Mouse (Mus musculus): Measurements from ENCODE around the gene Mbtps2. TPM values are rescaled to one million over a fixed set of nuclear protein-coding genes. Genes with fewer than 3 reads are reported as not detected.

Gene Mbtps2
- polyA plus RNA-seq, 1 experiment from 2014 or later = 21.2 TPM

DNA sequence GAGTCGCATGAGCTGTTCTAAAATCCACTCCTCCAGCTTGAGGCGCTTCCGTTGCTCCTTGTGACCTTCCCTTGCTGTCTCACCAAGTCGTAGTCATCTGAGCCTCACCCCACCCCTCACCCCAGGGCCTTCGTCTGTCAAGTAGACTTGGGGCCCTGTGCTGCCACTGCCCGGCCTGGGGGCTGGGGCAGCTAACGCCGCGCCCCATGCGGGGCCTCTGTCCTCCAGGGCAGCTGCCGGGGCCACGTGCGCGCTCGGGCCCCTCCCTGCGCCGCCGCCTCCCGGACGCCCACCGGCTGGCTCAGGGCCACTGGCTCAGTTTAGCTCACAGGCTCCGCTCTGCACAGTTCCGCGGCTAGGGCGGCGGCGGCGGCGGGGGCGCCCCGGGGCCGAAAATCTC lies 14.4 kb upstream of the Mbtps2 start:
- Histone ChIP-seq H3K4me3 (ENCODE audit: low read depth, low read length) (no peak overlapping the region), H3K27me3 (replicated peaks; ENCODE audit: control insufficient read depth, insufficient read depth, low read length) (no peaks in the 10 kb centered on the region), H3K4me1 (replicated peaks; ENCODE audit: control insufficient read depth, insufficient read depth, low read length) (no peaks in the 10 kb centered on the region), H3K36me3 (ENCODE audit: control insufficient read depth, insufficient read depth, low read length) (no peaks in the 10 kb centered on the region), H3K9me3 (ENCODE audit: control insufficient read depth, low read length) (no peaks in the 10 kb centered on the region), H3K9ac (ENCODE audit: low read depth, low read length) (no peak overlapping the region), H3K4me2 (peak overlapping the region; percentile 43), H3K27ac (ENCODE audit: low read depth, low read length) (no peak overlapping the region)
- DNase-seq (ENCODE audit: low spot score) = peak; percentile 32
- 21% methylated on average over 32 of the region's 32 CpGs for WGBS
- no peak; the same call in 1 of the 2 replicates for ATAC-seq (replicated peaks; ENCODE audit: low FRiP score)

- Histone ChIP-seq H3K4me3 (ENCODE audit: low read depth, low read length) (no peak overlapping the region), H3K4me2 (no peak overlapping the region), H3K27me3 (replicated peaks; ENCODE audit: control insufficient read depth, insufficient read depth, low read length) (no peaks in the 10 kb centered on the region; the same call in 1 of the 2 replicates), H3K9ac (ENCODE audit: low read depth, low read length) (no peak overlapping the region), H3K9me3 (ENCODE audit: control insufficient read depth, low read length) (no peaks in the 10 kb centered on the region), H3K4me1 (replicated peaks; ENCODE audit: control insufficient read depth, insufficient read depth, low read length) (peaks cover 3% of the 10 kb centered on the region), H3K36me3 (ENCODE audit: control insufficient read depth, insufficient read depth, low read length) (no peaks in the 10 kb centered on the region), H3K27ac (ENCODE audit: low read depth, low read length) (no peak overlapping the region)
- no peak for DNase-seq (ENCODE audit: low spot score)
- ATAC-seq (replicated peaks; ENCODE audit: low FRiP score) = no peak
- WGBS = 24% methylated on average over 3 of the region's 3 CpGs
Measured at GRCm38 (mm10) chrX:157601450-157601849, 2.9 kb upstream of the Mbtps2 start.

GRCm38 (mm10) chrX:157597585-157598185 lies 830 bp downstream of the Mbtps2 start:
- Histone ChIP-seq H3K4me3 (ENCODE audit: low read depth, low read length) (peak overlapping the region; percentile 67), H3K9ac (ENCODE audit: low read depth, low read length) (peak overlapping the region; percentile 78), H3K9me3 (ENCODE audit: control insufficient read depth, low read length) (no peaks in the 10 kb centered on the region), H3K27ac (ENCODE audit: low read depth, low read length) (peak overlapping the region; percentile 77; the same call in 1 of the 2 replicates), H3K4me1 (replicated peaks; ENCODE audit: control insufficient read depth, insufficient read depth, low read length) (peaks cover 5% of the 10 kb centered on the region), H3K4me2 (peak overlapping the region; percentile 61), H3K27me3 (replicated peaks; ENCODE audit: control insufficient read depth, insufficient read depth, low read length) (no peaks in the 10 kb centered on the region; the same call in 1 of the 2 replicates), H3K36me3 (ENCODE audit: control insufficient read depth, insufficient read depth, low read length) (no peaks in the 10 kb centered on the region)
- no peak for ATAC-seq (replicated peaks; ENCODE audit: low FRiP score)
- no peak for DNase-seq (ENCODE audit: low spot score)
- 14% methylated on average over 17 of the region's 17 CpGs for WGBS

DNA sequence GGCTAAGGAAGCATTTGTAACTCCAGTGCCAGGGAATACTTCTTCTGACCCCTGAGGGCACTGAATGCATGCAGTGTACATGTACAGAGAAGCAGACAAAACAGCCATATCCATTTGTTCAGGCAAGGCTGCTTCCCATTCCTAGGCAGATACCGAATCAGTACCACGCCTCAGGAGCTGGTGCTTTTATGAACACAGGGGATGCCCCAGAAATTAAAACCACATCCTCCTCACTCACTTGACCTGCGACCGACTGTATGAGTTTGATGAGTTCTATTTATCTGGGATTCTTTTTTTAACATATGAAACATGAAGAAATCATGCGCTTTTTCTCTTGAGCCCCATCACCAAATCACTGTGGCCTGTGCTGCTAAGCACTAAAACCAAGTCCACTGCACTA lies 1.7 kb downstream of the Mbtps2 start:
- peaks cover 5% of the 10 kb centered on the region for H3K4me1 ChIP-seq (replicated peaks; ENCODE audit: control insufficient read depth, insufficient read depth, low read length)
- DNase-seq (ENCODE audit: low spot score) (no peak), ATAC-seq (replicated peaks; ENCODE audit: low FRiP score) (no peak)
- H3K36me3 ChIP-seq (ENCODE audit: control insufficient read depth, insufficient read depth, low read length) = no peaks in the 10 kb centered on the region
- H3K4me2 ChIP-seq = peak overlapping the region; percentile 61
- H3K4me3 ChIP-seq (ENCODE audit: low read depth, low read length) = peak overlapping the region; percentile 67; the same call in 1 of the 2 replicates
- H3K9ac ChIP-seq (ENCODE audit: low read depth, low read length) = no peak overlapping the region
- 62% methylated on average over 5 of the region's 5 CpGs for WGBS
- no peaks in the 10 kb centered on the region for H3K9me3 ChIP-seq (ENCODE audit: control insufficient read depth, low read length)
- no peak overlapping the region for H3K27ac ChIP-seq (ENCODE audit: low read depth, low read length)
- H3K27me3 ChIP-seq (replicated peaks; ENCODE audit: control insufficient read depth, insufficient read depth, low read length) = no peaks in the 10 kb centered on the region; the same call in 1 of the 2 replicates

DNA sequence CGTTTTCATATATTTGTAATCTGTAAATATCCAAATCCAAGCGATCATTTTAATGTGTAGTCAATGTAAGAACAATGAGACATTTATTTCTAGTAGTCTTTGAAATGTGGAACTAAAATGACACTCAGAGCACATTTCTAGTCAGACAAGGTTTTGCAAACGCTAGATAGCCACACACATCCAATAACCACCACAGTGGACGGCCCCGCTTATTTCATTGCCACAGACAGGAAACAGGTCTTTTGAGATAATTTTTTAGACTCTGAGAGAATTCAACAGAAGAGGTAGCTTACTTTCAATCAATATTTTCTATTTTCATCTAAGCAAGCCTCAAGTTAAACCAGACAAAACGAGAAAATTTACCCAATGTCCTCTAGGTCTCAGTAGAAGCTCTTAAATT lies 2.6 kb downstream of the Mbtps2 start:
- Histone ChIP-seq H3K4me3 (ENCODE audit: low read depth, low read length) (no peak overlapping the region), H3K4me1 (replicated peaks; ENCODE audit: control insufficient read depth, insufficient read depth, low read length) (peaks cover 5% of the 10 kb centered on the region)
- 39% methylated on average over 6 of the region's 6 CpGs for WGBS

DNA sequence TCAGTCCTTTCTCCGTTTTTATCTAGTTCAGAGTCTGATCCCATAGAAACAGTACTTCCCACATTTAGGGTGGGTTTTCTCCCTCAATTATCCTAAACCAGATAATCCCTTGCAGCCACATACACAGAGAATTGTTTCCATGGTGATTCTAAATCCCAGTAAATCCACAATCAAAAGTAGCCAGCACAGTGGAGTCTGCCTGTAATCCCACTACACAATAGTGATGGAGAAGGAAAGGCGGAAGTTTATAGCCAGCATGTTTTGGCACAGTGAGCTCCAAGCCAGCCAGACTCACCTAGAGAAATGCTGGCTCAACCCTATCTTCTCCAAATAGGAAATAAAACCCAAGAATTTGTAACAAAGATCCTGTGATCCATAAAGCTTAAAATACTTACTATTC lies 3.9 kb downstream of the Mbtps2 start:
- Histone ChIP-seq H3K27ac (ENCODE audit: low read depth, low read length) (no peak overlapping the region), H3K4me1 (replicated peaks; ENCODE audit: control insufficient read depth, insufficient read depth, low read length) (peaks cover 5% of the 10 kb centered on the region), H3K9me3 (ENCODE audit: control insufficient read depth, low read length) (no peaks in the 10 kb centered on the region), H3K9ac (ENCODE audit: low read depth, low read length) (no peak overlapping the region), H3K36me3 (ENCODE audit: control insufficient read depth, insufficient read depth, low read length) (no peaks in the 10 kb centered on the region), H3K4me3 (ENCODE audit: low read depth, low read length) (no peak overlapping the region), H3K4me2 (no peak overlapping the region), H3K27me3 (replicated peaks; ENCODE audit: control insufficient read depth, insufficient read depth, low read length) (no peaks in the 10 kb centered on the region; the same call in 1 of the 2 replicates)
- ATAC-seq (replicated peaks; ENCODE audit: low FRiP score) (no peak), DNase-seq (ENCODE audit: low spot score) (no peak)
- WGBS = 78% methylated on average over 2 of the region's 2 CpGs

More for the DNA sequence above, 2.6 kb downstream of the Mbtps2 start:
- Histone ChIP-seq H3K27ac (ENCODE audit: low read depth, low read length) (no peak overlapping the region), H3K9ac (ENCODE audit: low read depth, low read length) (no peak overlapping the region), H3K36me3 (ENCODE audit: control insufficient read depth, insufficient read depth, low read length) (no peaks in the 10 kb centered on the region), H3K27me3 (replicated peaks; ENCODE audit: control insufficient read depth, insufficient read depth, low read length) (no peaks in the 10 kb centered on the region; the same call in 1 of the 2 replicates), H3K4me2 (peak overlapping the region; percentile 61; the same call in 1 of the 2 replicates), H3K9me3 (ENCODE audit: control insufficient read depth, low read length) (no peaks in the 10 kb centered on the region)
- DNase-seq (ENCODE audit: low spot score) (no peak), ATAC-seq (replicated peaks; ENCODE audit: low FRiP score) (no peak)

DNA sequence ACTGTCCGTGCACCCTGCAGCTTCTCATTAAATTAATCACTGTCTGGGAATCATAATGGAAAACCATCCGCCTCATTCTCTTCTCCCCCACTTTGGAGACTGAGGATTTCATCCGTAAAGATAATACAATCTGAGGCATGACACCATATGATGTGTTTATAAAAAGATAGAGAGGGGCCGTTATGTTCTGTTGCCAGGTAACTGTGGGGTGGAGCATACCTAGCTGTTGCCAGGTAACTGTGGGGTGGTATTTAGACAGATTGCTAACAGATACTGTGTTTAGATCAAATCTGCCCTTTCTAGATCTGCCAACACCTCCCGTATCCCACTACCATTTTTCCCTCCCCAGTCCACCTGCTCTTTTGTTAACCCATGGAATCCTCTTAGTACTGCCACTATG lies 11.5 kb downstream of the Mbtps2 start:
- WGBS = 85% methylated on average over 5 of the region's 5 CpGs
- H3K27ac ChIP-seq (ENCODE audit: low read depth, low read length) = no peak overlapping the region
- ATAC-seq (replicated peaks; ENCODE audit: low FRiP score) (no peak), DNase-seq (ENCODE audit: low spot score) (no peak)
- no peaks in the 10 kb centered on the region for H3K4me1 ChIP-seq (replicated peaks; ENCODE audit: control insufficient read depth, insufficient read depth, low read length)
- no peak overlapping the region for H3K4me3 ChIP-seq (ENCODE audit: low read depth, low read length)
- no peak overlapping the region for H3K4me2 ChIP-seq
- H3K9me3 ChIP-seq (ENCODE audit: control insufficient read depth, low read length) = no peaks in the 10 kb centered on the region
- H3K36me3 ChIP-seq (ENCODE audit: control insufficient read depth, insufficient read depth, low read length) = no peaks in the 10 kb centered on the region; the same call in 1 of the 2 replicates
- no peaks in the 10 kb centered on the region for H3K27me3 ChIP-seq (replicated peaks; ENCODE audit: control insufficient read depth, insufficient read depth, low read length)
- no peak overlapping the region for H3K9ac ChIP-seq (ENCODE audit: low read depth, low read length)

- DNase-seq (ENCODE audit: low spot score) = no peak
- Histone ChIP-seq H3K9me3 (ENCODE audit: control insufficient read depth, low read length) (no peaks in the 10 kb centered on the region), H3K9ac (ENCODE audit: low read depth, low read length) (no peak overlapping the region), H3K27me3 (replicated peaks; ENCODE audit: control insufficient read depth, insufficient read depth, low read length) (no peaks in the 10 kb centered on the region), H3K4me2 (no peak overlapping the region), H3K4me1 (replicated peaks; ENCODE audit: control insufficient read depth, insufficient read depth, low read length) (no peaks in the 10 kb centered on the region), H3K4me3 (ENCODE audit: low read depth, low read length) (no peak overlapping the region), H3K27ac (ENCODE audit: low read depth, low read length) (no peak overlapping the region), H3K36me3 (ENCODE audit: control insufficient read depth, insufficient read depth, low read length) (no peaks in the 10 kb centered on the region; the same call in 1 of the 2 replicates)
- ATAC-seq (replicated peaks; ENCODE audit: low FRiP score) = no peak
Measured at GRCm38 (mm10) chrX:157586397-157586796, 12.1 kb downstream of the Mbtps2 start.

DNA sequence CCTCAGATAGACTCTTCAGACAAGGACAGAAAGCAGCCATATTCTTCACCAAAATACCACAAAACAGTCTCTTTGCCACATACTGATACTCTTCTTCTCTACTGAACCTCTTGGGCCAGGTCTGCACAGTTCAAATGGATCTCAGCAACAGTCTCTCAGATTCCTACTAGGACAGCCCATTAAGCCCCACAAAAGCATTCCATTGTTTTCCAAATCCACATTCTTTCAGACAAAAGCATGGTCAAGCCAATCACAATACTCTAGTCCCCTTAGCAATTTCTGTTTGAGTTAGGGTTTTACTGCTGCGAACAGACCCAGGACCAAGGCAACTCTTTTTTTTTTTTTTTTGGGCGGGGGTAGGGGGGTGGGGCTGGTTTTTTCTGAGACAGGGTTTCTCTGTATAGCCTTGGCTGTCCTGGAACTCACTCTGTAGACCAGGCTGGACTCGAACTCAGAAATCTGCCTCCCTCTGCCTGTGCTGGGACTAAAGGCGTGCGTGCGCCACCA lies 19.4 kb downstream of the Mbtps2 start:
- 85% methylated on average over 6 of the region's 6 CpGs for WGBS
- no peaks in the 10 kb centered on the region for H3K9me3 ChIP-seq (ENCODE audit: control insufficient read depth, low read length)
- DNase-seq (ENCODE audit: low spot score) (no peak), ATAC-seq (replicated peaks; ENCODE audit: low FRiP score) (no peak)
- no peaks in the 10 kb centered on the region for H3K4me1 ChIP-seq (replicated peaks; ENCODE audit: control insufficient read depth, insufficient read depth, low read length)
- H3K4me2 ChIP-seq = no peak overlapping the region
- no peaks in the 10 kb centered on the region; the same call in 1 of the 2 replicates for H3K36me3 ChIP-seq (ENCODE audit: control insufficient read depth, insufficient read depth, low read length)
- no peak overlapping the region for H3K4me3 ChIP-seq (ENCODE audit: low read depth, low read length)
- H3K27ac ChIP-seq (ENCODE audit: low read depth, low read length) = no peak overlapping the region
- H3K9ac ChIP-seq (ENCODE audit: low read depth, low read length) = no peak overlapping the region
- H3K27me3 ChIP-seq (replicated peaks; ENCODE audit: control insufficient read depth, insufficient read depth, low read length) = no peaks in the 10 kb centered on the region

All from liver, embryonic 11.5 days (tissue).